In genomic region chr3:87263436-87263835, GRCm38 (mm10) we compare ENCODE assay signal across 9 mouse cellular contexts. TPM values are rescaled to one million over a fixed set of nuclear protein-coding genes. Genes with fewer than 3 reads are reported as not detected.
DNase-seq lines count a peak whose midpoint lies in the region; ATAC-seq lines count a peak whose summit lies in the region.
"Had no signal": no experiment of that assay in that cellular context is flagged by ENCODE, and none has a peak within 500 bp of the region (broad histone marks: within the 10 kb centered on the region; RNA-seq: fewer than 3 reads in every experiment).

Gene Fcrls (minus strand): TSS chr3:87263738.

- H3K4me2 ChIP-seq in hindbrain, embryonic 11.5 days (replicated peaks; ENCODE audit: low read depth, low read length), result no peak within 1 kb of the TSS
- H3K4me2 ChIP-seq in hindbrain, embryonic 12.5 days (replicated peaks), result no peak within 1 kb of the TSS
- no peak within 1 kb of the TSS for H3K4me2 ChIP-seq in hindbrain, embryonic 16.5 days (ENCODE audit: low read length)
- no peak within 1 kb of the TSS for H3K4me2 ChIP-seq in limb, embryonic 15.5 days

- no peaks in the 10 kb centered on the region for H3K27me3 ChIP-seq in hindbrain, embryonic 11.5 days (ENCODE audit: control insufficient read depth, insufficient read depth, low read length)
- H3K27me3 ChIP-seq in hindbrain, embryonic 12.5 days, result no peaks in the 10 kb centered on the region
- H3K27me3 ChIP-seq in hindbrain, embryonic 16.5 days (replicated peaks; ENCODE audit: control insufficient read depth, insufficient read depth, low read length), result no peaks in the 10 kb centered on the region
- no peaks in the 10 kb centered on the region for H3K27me3 ChIP-seq in limb, embryonic 15.5 days

- ATAC-seq in hindbrain, embryonic 11.5 days (ENCODE audit: low FRiP score), result no peak
- ATAC-seq in hindbrain, embryonic 12.5 days (ENCODE audit: low FRiP score), result no peak
- no peak for ATAC-seq in hindbrain, embryonic 16.5 days
- no peak for ATAC-seq in limb, embryonic 15.5 days (ENCODE audit: insufficient number of reproducible peaks, low FRiP score, low TSS enrichment, low read depth)

- H3K27ac ChIP-seq in hindbrain, embryonic 11.5 days (ENCODE audit: low read depth, low read length), result no peak within 1 kb of the TSS
- no peak within 1 kb of the TSS for H3K27ac ChIP-seq in hindbrain, embryonic 12.5 days
- no peak within 1 kb of the TSS for H3K27ac ChIP-seq in hindbrain, embryonic 16.5 days (ENCODE audit: low read depth, low read length)
- H3K27ac ChIP-seq in limb, embryonic 15.5 days, result no peak within 1 kb of the TSS
- H3K27ac ChIP-seq: heart, adult 2 months had no signal

- H3K36me3 ChIP-seq in hindbrain, embryonic 11.5 days (ENCODE audit: control insufficient read depth, insufficient read depth, low read length), result no peaks in the 10 kb centered on the region
- no peaks in the 10 kb centered on the region for H3K36me3 ChIP-seq in hindbrain, embryonic 12.5 days
- H3K36me3 ChIP-seq in hindbrain, embryonic 16.5 days (ENCODE audit: control insufficient read depth, insufficient read depth, low read length), result no peaks in the 10 kb centered on the region
- no peaks in the 10 kb centered on the region for H3K36me3 ChIP-seq in limb, embryonic 15.5 days

- no peaks in the 10 kb centered on the region for H3K4me1 ChIP-seq in hindbrain, embryonic 11.5 days (replicated peaks; ENCODE audit: control insufficient read depth, insufficient read depth, low read length)
- H3K4me1 ChIP-seq in hindbrain, embryonic 12.5 days, result no peaks in the 10 kb centered on the region
- H3K4me1 ChIP-seq in hindbrain, embryonic 16.5 days (ENCODE audit: control insufficient read depth, insufficient read depth, low read depth, low read length), result no peaks in the 10 kb centered on the region
- H3K4me1 ChIP-seq in limb, embryonic 15.5 days, result no peaks in the 10 kb centered on the region

- no peaks in the 10 kb centered on the region for H3K9me3 ChIP-seq in hindbrain, embryonic 11.5 days (ENCODE audit: control insufficient read depth, low read length)
- no peaks in the 10 kb centered on the region for H3K9me3 ChIP-seq in hindbrain, embryonic 12.5 days (replicated peaks)
- H3K9me3 ChIP-seq in hindbrain, embryonic 16.5 days (ENCODE audit: control insufficient read depth, low read length), result no peaks in the 10 kb centered on the region
- no peaks in the 10 kb centered on the region for H3K9me3 ChIP-seq in limb, embryonic 15.5 days

- no peak for DNase-seq in hindbrain, embryonic 11.5 days (ENCODE audit: low spot score)
- DNase-seq in brain, adult 2 months (ENCODE audit: low read depth, low spot score), result peak; percentile 22
- no peak for DNase-seq in right cerebral cortex, postnatal 4 days
- no peak for DNase-seq in kidney, postnatal 10 days
- DNase-seq in kidney, postnatal 25 days, result no peak

- H3K9ac ChIP-seq in hindbrain, embryonic 11.5 days (ENCODE audit: low read depth, low read length), result no peak within 1 kb of the TSS
- no peak within 1 kb of the TSS for H3K9ac ChIP-seq in hindbrain, embryonic 12.5 days
- no peak within 1 kb of the TSS for H3K9ac ChIP-seq in hindbrain, embryonic 16.5 days (ENCODE audit: low read depth, low read length)
- H3K9ac ChIP-seq in limb, embryonic 15.5 days, result no peak within 1 kb of the TSS

- H3K4me3 ChIP-seq in hindbrain, embryonic 11.5 days (ENCODE audit: low read depth, low read length), result no peak within 1 kb of the TSS
- no peak within 1 kb of the TSS for H3K4me3 ChIP-seq in hindbrain, embryonic 12.5 days
- no peak within 1 kb of the TSS for H3K4me3 ChIP-seq in hindbrain, embryonic 16.5 days (ENCODE audit: low read length)
- no peak within 1 kb of the TSS for H3K4me3 ChIP-seq in limb, embryonic 15.5 days
- H3K4me3 ChIP-seq: heart, adult 2 months had no signal

- 92% methylated on average over 7 of the region's 7 CpGs for whole genome bisulfite sequencing in hindbrain, embryonic 11.5 days
- 86% methylated on average over 7 of the region's 7 CpGs for WGBS in hindbrain, embryonic 12.5 days
- 89% methylated on average over 7 of the region's 7 CpGs for WGBS in hindbrain, embryonic 16.5 days
- 85% methylated on average over 7 of the region's 7 CpGs for WGBS in limb, embryonic 15.5 days

RNA-seq across cellular contexts. Expression of gene Fcrls, which starts in this region (rescaled TPM):
- 9.9 and 10.4 TPM in 2 replicates for polyA plus RNA-seq in hindbrain, embryonic 11.5 days (2014; fragmentation: Nextera tagmentation; extraction: Ambion mirVana)
- 8.1 and 10.1 TPM in 2 replicates for polyA plus RNA-seq in hindbrain, embryonic 12.5 days (2016; fragmentation: Nextera tagmentation; extraction: Ambion mirVana)
- polyA plus RNA-seq in hindbrain, embryonic 16.5 days (2015; fragmentation: Nextera tagmentation; extraction: Ambion mirVana), result 15.5 and 15.9 TPM in 2 replicates
- 16.8 and 17.9 TPM in 2 replicates for polyA plus RNA-seq in limb, embryonic 15.5 days (2015; fragmentation: Nextera tagmentation; extraction: Ambion mirVana)
